Mouse (Mus musculus) hindbrain, postnatal 0 days (tissue): ENCODE measurements at regions not wholly inside any gene's neighbourhood (a gene's known extent, or its start where the extent isn't known, plus 50 kb on each side); places are given as distances from the start of the nearest gene placed in this dataset.
A peak's percentile ranks its signal among the peaks of the same experiment; 100 is the strongest.

Experiments
- ATAC-seq: fragments of 200-750 bp; cut with Nextera tagmentation; 2 replicates; pipeline ENCODE4 v1.8.0; 2017; ENCODE audit warnings: mild to moderate bottlenecking, moderate TSS enrichment, moderate library complexity
- DNase-seq: peaks from one replicate; pipeline ENCODE4 v3.0.0-alpha.2; 2015; ENCODE audit warnings: low spot score
- H3K27ac ChIP-seq: fragments of 300-500 bp; sonication (generic); 2 replicates; pipeline ENCODE4 v1.5.1; 2014; ENCODE audit warnings: mild to moderate bottlenecking
- H3K27me3 ChIP-seq: fragments of 300-500 bp; sonication (generic); 2 replicates; pipeline ENCODE4 v1.6.1; 2014; ENCODE audit warnings: low read length, mixed read lengths; ENCODE audit not compliant: insufficient read depth
- H3K36me3 ChIP-seq: fragments of 300-500 bp; sonication (generic); 2 replicates; pipeline ENCODE4 v1.6.1; 2014; ENCODE audit warnings: low read length, mixed read lengths; ENCODE audit not compliant: insufficient read depth
- H3K4me1 ChIP-seq: fragments of 300-500 bp; sonication (generic); 2 replicates; pipeline ENCODE4 v1.6.1; 2014; ENCODE audit warnings: antibody characterized with exemption, low read length, mixed read lengths; ENCODE audit not compliant: insufficient read depth
- H3K4me2 ChIP-seq: fragments of 300-500 bp; sonication (generic); 2 replicates; pipeline ENCODE4 v1.6.1; 2014; ENCODE audit warnings: low read depth, mild to moderate bottlenecking, low read length, moderate library complexity, mixed read lengths
- H3K4me3 ChIP-seq: fragments of 300-500 bp; sonication (generic); 2 replicates; pipeline ENCODE4 v1.5.1; 2014; ENCODE audit warnings: low read length
- H3K9ac ChIP-seq: fragments of 300-500 bp; sonication (generic); replicated peaks from 2 replicates; pipeline ENCODE4 v1.6.1; 2014; ENCODE audit warnings: mild to moderate bottlenecking, low read length, moderate library complexity, mixed read lengths
- H3K9me3 ChIP-seq: fragments of 300-500 bp; sonication (generic); 2 replicates; pipeline ENCODE4 v1.6.1; 2016; ENCODE audit warnings: low read length, mixed read lengths
- CTCF ChIP-seq: IDR thresholded peaks from 2 replicates; pipeline ENCODE4 v1.5.1; 2016; ENCODE audit warnings: antibody characterized with exemption, control low read depth, low read depth
- WGBS: fragments of 180-500 bp; shearing (Covaris S2); extraction: QIAGEN DNeasy Blood & Tissue Kit; methylation state at CpG from one replicate; pipeline ENCODE4 v1.1.7; 2014; 5-methylcytosine and 5-hydroxymethylcytosine counted together

GRCm38 (mm10) chr12:92618519-92618918 lies 769.6 kb upstream of the Sel1l start:
- H3K9me3 ChIP-seq, result 0 out of 2 replicates have a peak, but pooled peaks cover 2% of the 10 kb centered on the region
- no peak overlapping the region for H3K4me3 ChIP-seq
- H3K36me3 ChIP-seq, result no peaks in the 10 kb centered on the region
- no peaks in the 10 kb centered on the region for H3K4me1 ChIP-seq
- no peaks in the 10 kb centered on the region for H3K27me3 ChIP-seq
- DNase-seq (peak; percentile 22), ATAC-seq (peak; percentile 43; the same call in 1 of the 2 replicates)
- H3K9ac ChIP-seq, result no peak overlapping the region
- H3K27ac ChIP-seq, result no peak overlapping the region
- WGBS, result 33% methylated on average over 2 of the region's 2 CpGs
- no peak overlapping the region for H3K4me2 ChIP-seq
- TF ChIP-seq CTCF, result no peak

GRCm38 (mm10) chr12:92601673-92602072 lies 752.7 kb upstream of the Sel1l start:
- no peaks in the 10 kb centered on the region for H3K36me3 ChIP-seq
- H3K4me1 ChIP-seq, result no peaks in the 10 kb centered on the region
- ATAC-seq (no peak), DNase-seq (no peak)
- no peaks in the 10 kb centered on the region for H3K9me3 ChIP-seq
- H3K27me3 ChIP-seq, result no peaks in the 10 kb centered on the region
- H3K4me3 ChIP-seq, result no peak overlapping the region
- TF ChIP-seq CTCF, result no peak
- H3K4me2 ChIP-seq, result no peak overlapping the region
- no peak overlapping the region for H3K27ac ChIP-seq
- WGBS, result 82% methylated on average over 1 of the region's 1 CpGs
- H3K9ac ChIP-seq, result no peak overlapping the region

- H3K4me1 ChIP-seq, result no peaks in the 10 kb centered on the region
- H3K36me3 ChIP-seq, result no peaks in the 10 kb centered on the region
- no peak overlapping the region for H3K4me2 ChIP-seq
- 59% methylated on average over 2 of the region's 2 CpGs for WGBS
- H3K9me3 ChIP-seq, result no peaks in the 10 kb centered on the region
- DNase-seq (peak; percentile 7), ATAC-seq (no peak)
- TF ChIP-seq CTCF, result no peak
- no peaks in the 10 kb centered on the region for H3K27me3 ChIP-seq
- H3K27ac ChIP-seq, result no peak overlapping the region
- no peak overlapping the region for H3K9ac ChIP-seq
- no peak overlapping the region for H3K4me3 ChIP-seq
Measured at GRCm38 (mm10) chr12:92589725-92590124, 740.8 kb upstream of the Sel1l start.

DNA sequence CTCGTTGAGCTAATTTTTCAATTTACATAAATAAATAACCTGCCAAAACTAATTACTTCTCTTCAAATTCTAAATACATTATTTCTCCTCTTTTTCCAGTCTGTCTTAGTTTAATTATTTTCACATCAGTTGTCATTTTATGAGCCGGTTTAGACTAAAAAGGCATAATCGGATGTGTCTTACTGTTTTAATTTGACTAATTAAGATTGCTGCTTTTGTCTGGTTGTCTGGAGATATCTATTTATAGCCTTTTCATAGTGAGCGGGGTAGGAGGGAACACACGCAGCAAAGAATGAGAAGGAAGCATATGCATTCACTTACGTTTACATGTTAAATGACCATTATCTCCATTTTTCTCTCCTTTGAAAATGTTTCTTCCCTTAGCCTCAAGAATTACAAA lies 740.3 kb upstream of the Sel1l start:
- 30% methylated on average over 6 of the region's 6 CpGs for WGBS
- no peak for TF ChIP-seq CTCF
- no peaks in the 10 kb centered on the region for H3K27me3 ChIP-seq
- H3K4me1 ChIP-seq, result no peaks in the 10 kb centered on the region
- H3K9ac ChIP-seq, result no peak overlapping the region
- H3K4me3 ChIP-seq, result no peak overlapping the region
- peak; percentile 29 for DNase-seq
- H3K27ac ChIP-seq, result no peak overlapping the region
- no peaks in the 10 kb centered on the region for H3K36me3 ChIP-seq
- ATAC-seq, result no peak
- H3K9me3 ChIP-seq, result no peaks in the 10 kb centered on the region
- no peak overlapping the region for H3K4me2 ChIP-seq

- Histone ChIP-seq H3K9ac (no peak overlapping the region), H3K4me3 (no peak overlapping the region), H3K4me2 (no peak overlapping the region), H3K27me3 (no peaks in the 10 kb centered on the region), H3K4me1 (no peaks in the 10 kb centered on the region), H3K36me3 (no peaks in the 10 kb centered on the region), H3K9me3 (no peaks in the 10 kb centered on the region), H3K27ac (no peak overlapping the region)
- TF ChIP-seq CTCF, result no peak
- 97% methylated on average over 1 of the region's 1 CpGs for WGBS
- ATAC-seq (no peak), DNase-seq (no peak)
Measured at GRCm38 (mm10) chr12:92578596-92578995, 729.6 kb upstream of the Sel1l start.
